Mouse (Mus musculus) cortical plate, adult 2 months (tissue): ENCODE measurements around the gene Zfp710.

Source experiments
- CTCF ChIP-seq: fragments of 200-500 bp; IDR thresholded peaks from 2 replicates; pipeline ENCODE4 v1.5.1; 2011; ENCODE audit warnings: mild to moderate bottlenecking, control low read depth, low read length; ENCODE audit not compliant: insufficient read depth; ENCODE audit errors: extremely low read depth
- POLR2A ChIP-seq: fragments of 200-500 bp; IDR thresholded peaks from 2 replicates; pipeline ENCODE4 v1.6.1; 2011; ENCODE audit warnings: mild to moderate bottlenecking, low read length, control low read depth; ENCODE audit not compliant: insufficient read depth; ENCODE audit errors: extremely low read depth

DNA sequence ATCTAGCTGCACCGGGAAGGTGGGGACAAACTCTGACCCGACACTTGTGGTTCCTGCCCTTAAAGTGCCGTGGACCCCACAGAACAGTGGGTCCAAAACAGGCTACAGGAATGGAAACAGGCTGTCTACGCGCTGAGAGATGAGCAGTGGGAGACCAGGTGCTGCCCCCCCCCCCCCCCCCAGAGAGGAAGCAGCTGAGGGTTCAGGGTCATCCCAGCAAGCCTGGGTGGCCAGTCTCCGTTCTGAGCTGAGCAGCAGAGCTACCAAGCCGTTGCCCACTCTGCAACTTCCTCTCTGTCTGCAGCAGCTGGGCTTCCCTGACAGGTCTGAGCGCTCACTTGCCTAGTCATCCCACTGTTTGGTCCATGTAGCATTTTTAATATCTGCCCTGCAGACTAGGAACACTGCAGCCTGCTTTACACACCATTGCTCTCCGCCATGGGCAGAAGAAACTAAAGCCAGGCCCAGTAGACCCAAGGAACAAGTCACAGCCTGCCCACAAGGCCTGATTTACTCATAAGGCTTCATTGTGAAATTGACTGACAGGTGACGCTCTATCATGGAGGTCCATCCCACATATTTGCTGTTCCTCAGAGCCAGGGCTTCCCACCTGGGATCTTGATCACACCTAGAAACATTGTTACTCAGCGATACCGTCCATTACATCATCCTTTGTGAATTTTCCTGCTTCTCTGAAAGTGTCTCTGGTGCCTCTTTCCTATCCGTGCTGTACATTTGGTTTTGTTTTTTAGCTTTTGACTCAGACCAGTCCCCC, 34.6 kb downstream of the Zfp710 start:
- TF ChIP-seq CTCF = no peak
- TF ChIP-seq POLR2A = no peak
